Mouse (Mus musculus): ENCODE measurements around the gene Tnrc6a. TPM values are rescaled to one million over a fixed set of nuclear protein-coding genes. Genes with fewer than 3 reads are reported as not detected.

Gene Tnrc6a
- polyA plus RNA-seq, 1 experiment from 2014 or later, result 57.7 TPM

- H3K4me3 ChIP-seq, result no peak overlapping the region
- WGBS, result 93% methylated on average over 2 of the region's 2 CpGs
- H3K36me3 ChIP-seq (replicated peaks), result no peaks in the 10 kb centered on the region
- H3K27me3 ChIP-seq (replicated peaks), result no peaks in the 10 kb centered on the region
- no peaks in the 10 kb centered on the region for H3K4me1 ChIP-seq
- no peak overlapping the region for H3K27ac ChIP-seq
- H3K9me3 ChIP-seq, result no peaks in the 10 kb centered on the region
- no peak overlapping the region for H3K4me2 ChIP-seq
- no peak overlapping the region for H3K9ac ChIP-seq
- no peak for ATAC-seq (replicated peaks)
Measured at GRCm38 (mm10) chr7:123106326-123106725, 17.4 kb upstream of the Tnrc6a start.

DNA sequence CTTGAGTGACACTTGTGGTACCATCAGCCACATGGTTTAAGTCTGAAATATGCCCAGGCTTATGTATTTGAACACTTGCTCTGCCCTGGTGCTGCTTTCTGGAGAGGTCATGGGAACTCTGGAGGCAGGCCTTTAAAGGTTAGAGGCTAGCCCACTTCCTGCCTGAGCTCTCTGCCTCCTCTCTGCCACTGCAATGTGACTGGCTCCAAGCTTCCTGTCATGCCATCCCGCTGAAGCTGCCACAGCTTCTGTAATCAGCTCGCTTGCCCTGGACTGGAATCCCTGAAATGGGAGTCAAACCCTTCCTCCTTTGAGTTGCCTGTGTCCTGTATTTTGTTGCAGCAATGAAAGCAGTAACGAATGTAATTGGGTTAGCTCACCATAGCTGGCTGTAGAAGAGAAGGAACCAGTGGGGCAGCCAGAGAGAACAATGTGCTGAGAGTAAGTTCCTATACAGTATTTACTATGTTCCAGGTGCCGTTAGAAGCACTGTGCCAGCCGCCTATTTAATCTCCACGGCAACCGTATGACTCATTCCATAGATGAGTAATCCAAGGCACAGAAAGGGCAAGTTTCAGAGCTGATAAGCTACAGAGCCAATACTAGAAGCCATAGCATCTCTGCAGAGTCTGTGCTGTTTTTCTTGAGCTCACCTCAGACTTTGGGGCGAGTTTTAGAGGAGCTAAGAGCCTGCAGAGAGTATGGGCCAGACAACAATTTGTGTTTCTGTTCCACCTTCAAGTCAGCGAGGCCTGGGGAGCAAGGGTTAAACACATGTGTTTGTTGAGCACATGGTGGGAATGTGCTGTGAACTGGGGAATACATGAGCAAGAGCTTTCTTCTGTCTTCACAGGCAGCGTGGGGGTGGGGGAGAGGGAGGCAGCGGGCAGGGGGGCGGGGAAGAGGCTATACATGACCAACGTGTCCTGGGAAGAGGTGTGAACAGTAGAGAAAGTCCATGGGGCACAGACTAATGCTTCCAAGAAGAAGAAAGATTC lies 15.3 kb upstream of the Tnrc6a start:
- Histone ChIP-seq H3K9ac (no peak overlapping the region), H3K27ac (no peak overlapping the region), H3K27me3 (replicated peaks) (no peaks in the 10 kb centered on the region), H3K36me3 (replicated peaks) (no peaks in the 10 kb centered on the region), H3K4me3 (no peak overlapping the region), H3K9me3 (no peaks in the 10 kb centered on the region), H3K4me2 (no peak overlapping the region), H3K4me1 (no peaks in the 10 kb centered on the region)
- 67% methylated on average over 13 of the region's 13 CpGs for WGBS
- ATAC-seq (replicated peaks), result no peak

DNA sequence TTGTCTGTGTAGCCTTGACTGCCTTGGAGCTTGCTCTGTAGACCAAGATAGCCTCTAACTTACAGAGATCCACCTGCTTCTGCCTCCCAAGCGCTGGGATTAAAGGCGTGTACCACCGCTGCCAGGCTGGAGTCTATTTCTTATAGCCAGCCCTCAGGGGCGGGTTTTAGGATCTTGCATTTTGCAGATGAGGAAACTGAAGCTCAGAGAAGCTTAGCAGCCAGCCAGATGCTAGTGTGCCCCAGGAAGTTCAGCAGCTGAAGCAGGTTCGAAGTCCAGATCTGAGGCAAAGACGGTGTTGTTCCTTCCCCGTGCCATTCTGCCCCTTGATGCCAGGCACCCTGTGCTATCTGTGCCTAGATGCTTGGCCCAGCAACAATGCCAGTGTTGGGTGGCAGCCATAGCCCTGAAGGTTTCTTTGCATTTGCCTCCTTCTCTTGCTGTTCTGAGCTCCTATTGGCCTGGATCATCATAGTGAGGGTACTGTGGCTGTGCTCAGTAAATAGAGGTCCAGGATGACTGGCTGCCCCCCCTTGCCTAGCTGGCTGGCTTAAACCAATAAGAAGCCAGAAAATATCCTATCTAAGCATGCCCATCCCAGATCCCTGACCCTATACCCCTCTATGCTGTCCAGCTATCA lies 14.2 kb upstream of the Tnrc6a start:
- Histone ChIP-seq H3K4me3 (no peak overlapping the region), H3K9me3 (no peaks in the 10 kb centered on the region), H3K27ac (no peak overlapping the region), H3K9ac (no peak overlapping the region), H3K36me3 (replicated peaks) (no peaks in the 10 kb centered on the region), H3K4me1 (no peaks in the 10 kb centered on the region), H3K4me2 (no peak overlapping the region), H3K27me3 (replicated peaks) (no peaks in the 10 kb centered on the region)
- 93% methylated on average over 7 of the region's 7 CpGs for WGBS
- no peak for ATAC-seq (replicated peaks)

DNA sequence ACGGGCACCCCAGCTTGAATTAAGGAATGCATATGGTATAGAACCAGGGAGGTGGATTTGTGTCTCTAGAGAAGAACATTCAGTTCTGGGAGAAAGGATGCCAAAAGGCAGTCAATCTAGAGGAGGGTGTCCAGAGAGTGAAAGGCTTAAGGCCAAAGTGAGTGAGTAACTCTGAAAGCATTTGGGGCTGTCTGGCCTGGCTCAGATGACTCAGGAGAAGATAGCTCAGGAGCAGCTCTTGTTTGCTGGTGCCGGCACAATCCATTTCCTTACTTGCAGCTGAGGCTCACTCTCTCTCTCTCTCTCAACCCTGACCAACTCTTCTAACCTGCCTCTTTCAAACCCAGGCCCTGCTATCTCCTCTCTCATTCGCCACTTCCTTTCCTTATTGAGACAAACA lies 13.6 kb upstream of the Tnrc6a start:
- ATAC-seq (replicated peaks), result no peak
- no peaks in the 10 kb centered on the region for H3K36me3 ChIP-seq (replicated peaks)
- H3K9ac ChIP-seq, result no peak overlapping the region
- 69% methylated on average over 3 of the region's 3 CpGs for WGBS
- no peak overlapping the region for H3K27ac ChIP-seq
- no peak overlapping the region for H3K4me2 ChIP-seq
- no peaks in the 10 kb centered on the region for H3K9me3 ChIP-seq
- no peaks in the 10 kb centered on the region for H3K27me3 ChIP-seq (replicated peaks)
- H3K4me3 ChIP-seq, result no peak overlapping the region
- H3K4me1 ChIP-seq, result no peaks in the 10 kb centered on the region

DNA sequence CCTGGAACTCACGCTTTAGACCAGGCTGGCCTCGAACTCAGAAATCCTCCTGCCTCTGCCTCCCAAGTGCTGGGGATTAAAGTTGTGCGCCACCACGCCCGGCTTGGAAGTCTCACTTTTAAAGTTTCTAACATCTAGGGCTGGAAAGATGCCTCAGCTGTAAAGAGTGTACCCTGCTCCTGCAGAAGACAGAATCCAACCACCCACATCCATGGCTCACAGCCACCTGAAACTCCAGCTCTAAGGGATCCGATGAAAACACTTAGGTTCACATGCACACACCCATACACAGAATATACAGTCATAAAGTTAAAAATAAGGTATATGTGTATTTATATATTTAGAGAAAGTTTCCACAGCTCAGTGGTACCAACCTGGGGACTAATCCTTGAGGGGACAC lies 10.1 kb upstream of the Tnrc6a start:
- H3K36me3 ChIP-seq (replicated peaks), result no peaks in the 10 kb centered on the region
- H3K4me1 ChIP-seq, result no peaks in the 10 kb centered on the region
- WGBS, result 94% methylated on average over 6 of the region's 6 CpGs
- H3K4me2 ChIP-seq, result no peak overlapping the region
- no peaks in the 10 kb centered on the region for H3K9me3 ChIP-seq
- no peak overlapping the region for H3K9ac ChIP-seq
- no peak overlapping the region for H3K27ac ChIP-seq
- no peak overlapping the region for H3K4me3 ChIP-seq
- no peak for ATAC-seq (replicated peaks)
- H3K27me3 ChIP-seq (replicated peaks), result no peaks in the 10 kb centered on the region

GRCm38 (mm10) chr7:123116799-123117198 lies 6.9 kb upstream of the Tnrc6a start:
- H3K36me3 ChIP-seq (replicated peaks), result no peaks in the 10 kb centered on the region
- H3K9me3 ChIP-seq, result no peaks in the 10 kb centered on the region
- H3K4me2 ChIP-seq, result no peak overlapping the region
- no peak overlapping the region for H3K4me3 ChIP-seq
- H3K27me3 ChIP-seq (replicated peaks), result no peaks in the 10 kb centered on the region
- no peaks in the 10 kb centered on the region for H3K4me1 ChIP-seq
- no peak for ATAC-seq (replicated peaks)
- 82% methylated on average over 12 of the region's 12 CpGs for WGBS
- H3K27ac ChIP-seq, result no peak overlapping the region
- no peak overlapping the region for H3K9ac ChIP-seq

DNA sequence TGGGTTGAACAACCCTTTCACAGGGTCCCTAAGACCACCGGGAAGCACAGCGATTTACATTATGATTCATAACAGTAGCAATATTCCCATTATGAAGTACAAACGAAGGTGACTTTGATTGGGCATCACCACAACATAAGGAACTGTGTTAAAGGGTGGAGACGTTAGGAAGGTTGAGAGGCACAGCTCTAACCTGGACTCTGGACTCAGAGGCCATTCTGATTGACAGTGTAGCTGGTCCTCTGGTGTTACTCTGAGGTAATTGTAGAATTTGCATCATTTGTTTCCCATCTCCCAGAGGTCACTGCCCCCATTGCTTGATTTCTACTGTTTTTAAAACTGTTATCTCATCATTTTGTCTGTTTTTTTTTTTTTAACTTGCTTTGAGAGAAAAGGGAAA lies 6.5 kb upstream of the Tnrc6a start:
- no peak overlapping the region for H3K9ac ChIP-seq
- no peak overlapping the region for H3K27ac ChIP-seq
- no peaks in the 10 kb centered on the region for H3K27me3 ChIP-seq (replicated peaks)
- H3K4me3 ChIP-seq, result no peak overlapping the region
- H3K4me2 ChIP-seq, result no peak overlapping the region
- no peak for ATAC-seq (replicated peaks)
- no peaks in the 10 kb centered on the region for H3K36me3 ChIP-seq (replicated peaks)
- WGBS, result 86% methylated on average over 4 of the region's 4 CpGs
- no peaks in the 10 kb centered on the region for H3K9me3 ChIP-seq
- no peaks in the 10 kb centered on the region for H3K4me1 ChIP-seq

GRCm38 (mm10) chr7:123120516-123120915 lies 3.2 kb upstream of the Tnrc6a start:
- H3K4me1 ChIP-seq, result peaks cover 9% of the 10 kb centered on the region
- no peak for ATAC-seq (replicated peaks)
- H3K4me3 ChIP-seq, result no peak overlapping the region
- 89% methylated on average over 7 of the region's 7 CpGs for WGBS
- no peaks in the 10 kb centered on the region for H3K9me3 ChIP-seq
- no peaks in the 10 kb centered on the region for H3K27me3 ChIP-seq (replicated peaks)
- H3K36me3 ChIP-seq (replicated peaks), result no peaks in the 10 kb centered on the region
- no peak overlapping the region for H3K9ac ChIP-seq
- H3K27ac ChIP-seq, result no peak overlapping the region
- H3K4me2 ChIP-seq, result no peak overlapping the region

GRCm38 (mm10) chr7:123124299-123124716 lies 623 bp downstream of the Tnrc6a start:
- H3K9me3 ChIP-seq, result no peaks in the 10 kb centered on the region
- peak overlapping the region; percentile 100 for H3K4me3 ChIP-seq
- H3K27me3 ChIP-seq (replicated peaks), result no peaks in the 10 kb centered on the region
- peak; percentile 82 for ATAC-seq (replicated peaks)
- no peaks in the 10 kb centered on the region for H3K36me3 ChIP-seq (replicated peaks)
- peak overlapping the region; percentile 99 for H3K9ac ChIP-seq
- WGBS, result under 1% methylated on average over 30 of the region's 45 CpGs
- H3K4me1 ChIP-seq, result peaks cover 34% of the 10 kb centered on the region
- H3K4me2 ChIP-seq, result peak overlapping the region; percentile 53
- peak overlapping the region; percentile 97 for H3K27ac ChIP-seq

- H3K9ac ChIP-seq, result peak overlapping the region; percentile 99
- peak overlapping the region; percentile 97 for H3K27ac ChIP-seq
- no peaks in the 10 kb centered on the region for H3K9me3 ChIP-seq
- peak overlapping the region; percentile 100 for H3K4me3 ChIP-seq
- no peaks in the 10 kb centered on the region for H3K36me3 ChIP-seq (replicated peaks)
- peaks cover 34% of the 10 kb centered on the region for H3K4me1 ChIP-seq
- peak; percentile 24; the same call in 1 of the 2 replicates for ATAC-seq (replicated peaks)
- no peaks in the 10 kb centered on the region for H3K27me3 ChIP-seq (replicated peaks)
- H3K4me2 ChIP-seq, result peak overlapping the region; percentile 53
- under 1% methylated on average over 16 of the region's 16 CpGs for WGBS
Measured at GRCm38 (mm10) chr7:123124735-123125181, 1.1 kb downstream of the Tnrc6a start.

DNA sequence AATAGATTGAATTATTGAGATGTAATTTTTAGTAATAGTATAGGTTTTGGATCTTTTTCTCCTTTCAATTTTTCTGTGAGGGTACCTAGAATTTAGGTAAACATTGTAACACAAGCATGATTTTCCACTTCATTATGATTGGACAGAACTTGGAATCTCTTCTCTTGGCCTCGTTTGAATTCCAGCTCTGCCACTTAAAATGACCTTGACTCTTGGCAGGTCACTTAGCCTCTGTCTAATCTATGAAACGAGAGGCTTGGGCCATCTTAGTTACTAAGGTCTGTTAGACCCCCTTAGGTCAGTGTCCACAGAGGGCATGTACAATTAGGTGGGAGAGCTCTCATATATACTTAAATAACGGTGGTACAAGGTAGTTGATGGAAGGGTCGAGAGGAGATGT lies 2.4 kb downstream of the Tnrc6a start:
- Histone ChIP-seq H3K9ac (no peak overlapping the region), H3K27ac (no peak overlapping the region), H3K9me3 (no peaks in the 10 kb centered on the region), H3K4me1 (peaks cover 43% of the 10 kb centered on the region), H3K4me3 (no peak overlapping the region), H3K4me2 (peak overlapping the region; percentile 53; the same call in 1 of the 2 replicates), H3K27me3 (replicated peaks) (no peaks in the 10 kb centered on the region), H3K36me3 (replicated peaks) (no peaks in the 10 kb centered on the region)
- ATAC-seq (replicated peaks), result no peak
- WGBS, result 66% methylated on average over 4 of the region's 4 CpGs

DNA sequence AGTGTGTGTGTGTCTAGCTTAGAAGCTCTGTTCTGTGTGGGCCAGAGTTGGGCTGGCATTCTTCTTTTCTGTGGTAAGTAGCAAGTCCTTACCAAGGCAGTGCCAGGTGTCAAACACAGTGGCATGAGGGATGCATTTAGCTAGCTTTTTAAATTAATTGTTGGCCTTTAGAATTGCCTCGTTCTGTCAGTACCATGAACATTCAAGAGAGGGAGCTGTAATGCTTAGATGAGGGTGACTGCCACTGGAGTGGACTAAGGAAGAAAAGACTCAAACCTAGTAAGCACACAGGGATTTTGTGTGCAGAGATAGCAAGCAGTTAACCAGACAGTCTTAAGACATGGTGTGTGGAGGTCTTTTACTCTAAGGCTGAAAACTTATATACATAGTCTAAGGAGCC lies 3.6 kb downstream of the Tnrc6a start:
- no peak overlapping the region for H3K27ac ChIP-seq
- no peaks in the 10 kb centered on the region for H3K36me3 ChIP-seq (replicated peaks)
- H3K9me3 ChIP-seq, result no peaks in the 10 kb centered on the region
- H3K4me3 ChIP-seq, result no peak overlapping the region
- H3K4me2 ChIP-seq, result no peak overlapping the region
- peaks cover 49% of the 10 kb centered on the region for H3K4me1 ChIP-seq
- ATAC-seq (replicated peaks), result no peak
- WGBS, result 75% methylated on average over 1 of the region's 1 CpGs
- H3K9ac ChIP-seq, result no peak overlapping the region
- no peaks in the 10 kb centered on the region for H3K27me3 ChIP-seq (replicated peaks)
